ENCODE assay signal across 8 mouse cellular contexts in genomic region chr12:5101411-5102024, GRCm38 (mm10).
DNase-seq lines count a peak whose midpoint lies in the region; ATAC-seq and TF ChIP-seq lines count a peak whose summit lies in the region.

No protein-coding gene starts in this region.

- H3K4me1 ChIP-seq in kidney, adult 2 months (ENCODE audit: control insufficient read depth, insufficient read depth, low read length): no peaks in the 10 kb centered on the region

- no peak overlapping the region for H3K4me3 ChIP-seq in kidney, adult 2 months (ENCODE audit: insufficient read depth, low read depth, low read length)

- ATAC-seq in cerebellum, adult (ENCODE audit: insufficient number of reproducible peaks, low FRiP score, low TSS enrichment): no peak

- TF ChIP-seq CTCF in kidney, adult 2 months (conservative IDR thresholded peaks at IDR 0.05; ENCODE audit: insufficient read depth, insufficient read length, low read depth, low read length): no peak

- intact Hi-C loops in gastrocnemius, postnatal 36 days (cut with DNase I): no loop called here

- no peaks in the 10 kb centered on the region for H3K36me3 ChIP-seq in kidney, adult 2 months (ENCODE audit: control insufficient read depth, insufficient read depth, low read length)

- no peak overlapping the region for H3K27ac ChIP-seq in kidney, adult 2 months (ENCODE audit: insufficient read depth, low read depth, low read length)

- no peak for TF ChIP-seq POLR2A in kidney, adult 2 months (IDR thresholded peaks at IDR 0.05; ENCODE audit: low read depth, low read length)

- DNase-seq in gastrocnemius, postnatal 10 days: peak; percentile 29
- DNase-seq in gastrocnemius, postnatal 36 days: no peak
- peak; percentile 87 for DNase-seq in retina, postnatal 1 day
- DNase-seq in retina, embryonic 14.5 days (ENCODE audit: low spot score): no peak
- peak; percentile 30 for DNase-seq in kidney, adult 2 months
- peak; percentile 10 for DNase-seq in testis, postnatal 14 days (ENCODE audit: low spot score)
- no peak for DNase-seq in gastrocnemius, postnatal 4 days (ENCODE audit: low spot score in 2 of 2)

- no peaks in the 10 kb centered on the region for H3K27me3 ChIP-seq in kidney, adult 2 months (replicated peaks; ENCODE audit: control insufficient read depth, insufficient read depth, low read length)

- 38% methylated on average over 13 of the region's 13 CpGs for WGBS in kidney, adult 2 months

Comparison
In these comparisons a context has a peak if more than half of its experiments do, and no peak if none do; other contexts are left out.
1. DNase-seq: peak in gastrocnemius, postnatal 10 days (single experiment), retina, postnatal 1 day (single experiment), kidney, adult 2 months (single experiment) and testis, postnatal 14 days (single experiment); none in gastrocnemius, postnatal 36 days (0 of 2), retina, embryonic 14.5 days (single experiment) and gastrocnemius, postnatal 4 days (0 of 2).